Mouse (Mus musculus): ENCODE results near the gene Psma7. TPM values are rescaled to one million over a fixed set of nuclear protein-coding genes. Genes with fewer than 3 reads are reported as not detected.

Gene Psma7
- total RNA-seq (2017), result 280 to 356 TPM (median 293 TPM) in 3 replicates

DNA sequence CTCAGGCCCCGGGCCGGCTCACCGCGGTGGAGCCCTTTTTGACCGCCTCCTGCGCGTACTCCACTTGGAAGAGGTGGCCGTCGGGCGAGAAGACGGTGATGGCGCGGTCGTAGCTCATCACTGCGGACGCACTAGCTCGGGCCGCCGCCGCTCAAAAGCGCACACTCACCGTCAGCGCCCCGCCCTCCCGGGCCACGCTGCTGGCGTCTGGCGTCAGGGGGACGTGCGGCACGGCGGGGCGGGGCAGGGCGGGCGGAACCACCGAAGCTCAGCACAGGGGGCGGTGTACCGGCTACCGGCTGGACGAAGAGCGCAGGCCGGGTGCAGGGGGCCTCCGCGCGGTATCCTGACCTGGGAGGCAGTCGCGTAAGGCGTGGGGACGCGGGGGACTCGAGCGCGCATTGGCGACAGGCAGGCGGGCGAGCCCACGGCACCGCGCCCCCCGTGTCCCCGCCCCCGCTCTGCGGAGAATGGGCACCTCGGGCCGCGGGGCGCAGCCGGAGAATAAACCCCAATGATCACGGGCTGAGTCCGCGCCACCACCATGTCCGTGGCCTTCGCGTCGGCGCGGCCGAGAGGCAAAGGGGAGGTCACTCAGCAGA is at the start of gene Psma7, which contains the start of gene Ss18l1:
TSS of gene Psma7 (minus strand) at position 178 of the 602 bp plus-strand sequence.
TSS of gene Ss18l1 (plus strand) at position 254 of the 602 bp plus-strand sequence.
- ATAC-seq (replicated peaks; ENCODE audit: insufficient number of reproducible peaks, low FRiP score, low TSS enrichment, poor library complexity, severe bottlenecking), result peak; percentile 60

GRCm38 (mm10) chr2:180090285-180090684 is 48.1 kb upstream of the Psma7 start:
- no peak for ATAC-seq (replicated peaks; ENCODE audit: insufficient number of reproducible peaks, low FRiP score, low TSS enrichment, poor library complexity, severe bottlenecking)

DNA sequence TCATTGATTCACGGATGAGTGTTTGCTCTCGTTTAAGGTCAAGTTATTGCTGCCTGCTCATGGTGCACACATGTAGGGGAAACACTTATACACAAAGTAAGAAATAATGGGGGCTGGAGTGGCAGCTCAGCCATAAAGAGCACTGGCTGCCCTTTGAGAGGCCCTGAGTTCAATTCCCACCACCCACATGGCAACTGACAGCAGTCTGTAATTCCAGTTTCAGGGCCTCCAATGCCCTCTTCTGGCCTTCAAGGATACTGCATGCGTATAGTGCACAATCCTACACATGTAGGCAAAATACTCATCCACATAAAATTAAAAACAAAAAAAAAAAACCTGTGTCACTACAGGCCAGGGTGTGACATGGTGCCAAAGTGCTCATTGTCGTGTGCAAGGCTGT is 45.2 kb upstream of the Psma7 start:
- no peak for ATAC-seq (replicated peaks; ENCODE audit: insufficient number of reproducible peaks, low FRiP score, low TSS enrichment, poor library complexity, severe bottlenecking)

DNA sequence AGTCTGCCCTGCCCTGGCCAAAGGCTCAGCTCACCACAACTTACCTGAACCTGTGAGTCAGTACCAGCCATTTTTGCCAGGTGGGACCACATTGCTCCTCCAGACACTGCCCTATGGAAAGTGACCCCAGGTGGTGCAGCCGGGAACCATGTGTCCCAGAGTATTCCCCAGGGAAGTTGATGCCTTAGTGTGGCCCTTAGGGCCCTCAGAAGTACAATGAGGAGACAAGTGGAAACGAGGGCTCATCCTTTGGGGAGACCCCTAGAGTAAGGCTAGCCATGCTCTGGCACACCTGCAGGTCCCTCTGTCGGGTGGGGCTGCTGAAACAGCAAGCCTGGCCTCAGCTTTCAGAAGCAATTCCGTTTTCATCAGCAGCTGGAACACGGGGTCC is 44.4 kb upstream of the Psma7 start:
- ATAC-seq (replicated peaks; ENCODE audit: insufficient number of reproducible peaks, low FRiP score, low TSS enrichment, poor library complexity, severe bottlenecking), result no peak

GRCm38 (mm10) chr2:180085926-180086636 is 43.8 kb upstream of the Psma7 start:
- ATAC-seq (replicated peaks; ENCODE audit: insufficient number of reproducible peaks, low FRiP score, low TSS enrichment, poor library complexity, severe bottlenecking), result no peak

DNA sequence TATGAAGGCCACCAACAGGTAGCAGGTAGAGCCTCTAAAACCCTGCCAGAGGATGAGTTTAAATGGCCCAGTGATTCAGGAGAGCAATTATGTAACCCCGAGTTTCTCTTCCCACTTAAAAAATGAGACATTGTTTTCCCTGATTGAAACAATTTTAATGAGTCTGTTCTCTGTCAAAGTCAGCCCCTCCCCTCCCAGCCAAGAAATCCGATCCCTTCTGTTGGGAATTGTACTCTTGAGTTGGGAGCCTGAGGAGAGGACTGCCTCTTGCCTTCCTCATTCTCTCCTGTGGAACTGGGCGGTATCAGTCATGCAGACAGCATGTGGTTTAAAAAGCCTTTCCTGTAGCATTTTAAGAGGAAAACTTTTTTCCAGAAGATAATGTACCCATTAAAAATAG is 42.3 kb upstream of the Psma7 start:
- no peak for ATAC-seq (replicated peaks; ENCODE audit: insufficient number of reproducible peaks, low FRiP score, low TSS enrichment, poor library complexity, severe bottlenecking)

DNA sequence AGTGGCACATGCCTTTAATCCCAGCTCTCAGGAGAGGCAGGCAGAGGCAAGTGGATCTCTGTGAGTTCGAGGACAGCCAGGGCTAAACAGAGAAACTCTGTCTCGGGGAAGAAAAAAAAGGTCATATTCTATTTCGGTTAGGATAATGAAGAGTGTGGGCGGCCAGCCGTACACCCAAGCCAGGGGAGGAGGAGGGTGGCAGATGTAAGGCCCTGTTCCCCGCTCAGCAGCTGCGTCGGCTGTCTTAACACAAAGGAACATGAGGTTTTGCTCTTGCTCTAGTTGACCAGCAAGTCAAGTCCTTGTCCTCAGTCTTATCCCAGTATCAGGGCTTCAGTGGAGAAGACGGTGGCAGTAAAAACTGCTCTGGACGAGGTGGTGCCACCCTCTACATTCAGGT is 40.8 kb upstream of the Psma7 start:
- ATAC-seq (replicated peaks; ENCODE audit: insufficient number of reproducible peaks, low FRiP score, low TSS enrichment, poor library complexity, severe bottlenecking), result no peak

DNA sequence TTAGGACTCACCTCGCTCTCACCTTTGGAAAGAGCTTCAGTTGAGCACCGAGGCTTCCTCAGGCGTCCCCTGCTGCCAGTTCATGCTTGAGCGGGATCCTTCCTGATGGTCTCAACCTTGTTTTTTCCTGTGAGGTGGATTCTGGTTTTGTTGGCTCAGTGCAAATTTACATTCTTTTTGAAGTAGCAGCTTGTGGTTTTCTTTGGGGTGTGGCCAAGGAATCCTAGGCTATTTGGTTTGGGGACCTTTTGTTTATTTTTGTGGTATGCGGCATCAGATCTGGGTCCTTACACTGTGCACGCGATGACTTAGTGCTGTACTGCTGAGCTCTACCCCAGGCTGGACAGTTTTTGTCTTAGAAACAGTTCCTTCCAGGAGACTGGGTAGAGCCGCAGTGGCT is 38.4 kb upstream of the Psma7 start:
- no peak for ATAC-seq (replicated peaks; ENCODE audit: insufficient number of reproducible peaks, low FRiP score, low TSS enrichment, poor library complexity, severe bottlenecking)

- no peak for ATAC-seq (replicated peaks; ENCODE audit: insufficient number of reproducible peaks, low FRiP score, low TSS enrichment, poor library complexity, severe bottlenecking)
Measured at GRCm38 (mm10) chr2:180077622-180078021, 35.4 kb upstream of the Psma7 start.

DNA sequence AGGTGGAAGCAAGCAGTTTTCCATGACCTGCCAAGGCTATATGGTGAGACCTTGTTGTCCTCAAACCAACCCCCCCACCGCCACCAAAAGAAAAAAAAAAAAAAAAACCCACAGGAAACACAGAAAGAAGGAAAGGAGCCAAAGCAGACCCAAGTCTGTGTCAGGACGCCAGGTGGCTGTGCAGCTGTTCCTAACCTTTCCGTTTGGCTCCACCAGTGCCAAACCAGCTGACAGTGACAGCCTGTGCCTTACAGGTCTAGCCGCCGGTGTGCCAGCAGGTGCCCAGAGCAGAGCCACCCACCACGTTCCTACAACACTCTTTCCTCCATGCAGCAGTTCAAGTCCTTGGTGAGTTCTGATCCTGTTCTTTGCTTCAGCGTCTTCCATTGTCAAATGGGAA is 30.7 kb upstream of the Psma7 start:
- no peak for ATAC-seq (replicated peaks; ENCODE audit: insufficient number of reproducible peaks, low FRiP score, low TSS enrichment, poor library complexity, severe bottlenecking)

GRCm38 (mm10) chr2:180071671-180072070 is 29.4 kb upstream of the Psma7 start:
- no peak for ATAC-seq (replicated peaks; ENCODE audit: insufficient number of reproducible peaks, low FRiP score, low TSS enrichment, poor library complexity, severe bottlenecking)

GRCm38 (mm10) chr2:180070481-180071453 is 28.5 kb upstream of the Psma7 start, which contains the start of gene Mtg2:
Mtg2 (plus strand) TSS chr2:180070588.
- peak; percentile 75 for ATAC-seq (replicated peaks; ENCODE audit: insufficient number of reproducible peaks, low FRiP score, low TSS enrichment, poor library complexity, severe bottlenecking)

- ATAC-seq (replicated peaks; ENCODE audit: insufficient number of reproducible peaks, low FRiP score, low TSS enrichment, poor library complexity, severe bottlenecking), result no peak; the same call in 1 of the 2 replicates
Measured at GRCm38 (mm10) chr2:180069770-180070480, 27.7 kb upstream of the Psma7 start.

GRCm38 (mm10) chr2:180063338-180064131 is 21.3 kb upstream of the Psma7 start:
- ATAC-seq (replicated peaks; ENCODE audit: insufficient number of reproducible peaks, low FRiP score, low TSS enrichment, poor library complexity, severe bottlenecking), result no peak

GRCm38 (mm10) chr2:180053001-180053400 is 10.8 kb upstream of the Psma7 start:
- ATAC-seq (replicated peaks; ENCODE audit: insufficient number of reproducible peaks, low FRiP score, low TSS enrichment, poor library complexity, severe bottlenecking), result no peak

- ATAC-seq (replicated peaks; ENCODE audit: insufficient number of reproducible peaks, low FRiP score, low TSS enrichment, poor library complexity, severe bottlenecking), result no peak
Measured at GRCm38 (mm10) chr2:180051986-180052733, 9.9 kb upstream of the Psma7 start.

- peak; percentile 55 for ATAC-seq (replicated peaks; ENCODE audit: insufficient number of reproducible peaks, low FRiP score, low TSS enrichment, poor library complexity, severe bottlenecking)
Measured at GRCm38 (mm10) chr2:180050986-180051385, 8.8 kb upstream of the Psma7 start.
